Mouse (Mus musculus) embryonic facial prominence, embryonic 10.5 days (tissue): ENCODE data around the gene AW822073. TPM values are rescaled to one million over a fixed set of nuclear protein-coding genes. Genes with fewer than 3 reads are reported as not detected.

Experiments
- DNase-seq: peaks from one replicate; pipeline ENCODE4 v3.0.0-alpha.2; 2017; ENCODE audit warnings: low spot score
- H3K27ac ChIP-seq: fragments of 300-500 bp; sonication (generic); replicated peaks from 2 replicates; pipeline ENCODE4 v1.5.1; 2016; ENCODE audit warnings: mild to moderate bottlenecking
- H3K27me3 ChIP-seq: fragments of 300-500 bp; sonication (generic); replicated peaks from 2 replicates; pipeline ENCODE4 v1.6.1; 2016; ENCODE audit warnings: low read depth, mild to moderate bottlenecking; ENCODE audit not compliant: poor library complexity, severe bottlenecking
- H3K36me3 ChIP-seq: fragments of 300-500 bp; sonication (generic); replicated peaks from 2 replicates; pipeline ENCODE4 v1.6.1; 2016; ENCODE audit warnings: mild to moderate bottlenecking, moderate library complexity
- H3K4me1 ChIP-seq: fragments of 300-500 bp; sonication (generic); 2 replicates; pipeline ENCODE4 v1.6.1; 2016
- H3K4me3 ChIP-seq: fragments of 300-500 bp; sonication (generic); 2 replicates; pipeline ENCODE4 v1.5.1; 2016; ENCODE audit warnings: mild to moderate bottlenecking, moderate library complexity
- H3K9me3 ChIP-seq: fragments of 300-500 bp; sonication (generic); 2 replicates; pipeline ENCODE4 v1.6.1; 2016; ENCODE audit warnings: mild to moderate bottlenecking
- WGBS: fragments of 180-500 bp; shearing (Covaris S2); methylation state at CpG from one replicate; pipeline ENCODE4 v1.1.7; 2016; 5-methylcytosine and 5-hydroxymethylcytosine counted together
- polyA plus RNA-seq: library from polyadenylated mRNA; unstranded; fragments of >200 nt; fragmentation: Nextera tagmentation; extraction: Ambion mirVana; gene quantifications from 2 replicates; pipeline ENCODE4 v1.2.1, GENCODE M21; 2016

Gene AW822073
- polyA plus RNA-seq, 1 experiment from 2014 or later = not detected

- H3K4me1 ChIP-seq = no peaks in the 10 kb centered on the region
- no peak overlapping the region for H3K4me3 ChIP-seq
- H3K9me3 ChIP-seq = peaks cover 24% of the 10 kb centered on the region
- no peaks in the 10 kb centered on the region for H3K27me3 ChIP-seq
- DNase-seq = no peak
- 79% methylated on average over 7 of the region's 7 CpGs for WGBS
- no peak overlapping the region for H3K27ac ChIP-seq
- H3K36me3 ChIP-seq = no peaks in the 10 kb centered on the region
These were observed 12.5 kb downstream of the AW822073 start for GRCm38 (mm10) chr10:58212230-58212629.

- H3K4me3 ChIP-seq = no peak overlapping the region
- H3K4me1 ChIP-seq = no peaks in the 10 kb centered on the region
- WGBS = 89% methylated on average over 2 of the region's 2 CpGs
- no peak overlapping the region for H3K27ac ChIP-seq
- peaks cover 31% of the 10 kb centered on the region for H3K9me3 ChIP-seq
- no peaks in the 10 kb centered on the region for H3K27me3 ChIP-seq
- no peaks in the 10 kb centered on the region for H3K36me3 ChIP-seq
- no peak for DNase-seq
These were observed 13.5 kb downstream of the AW822073 start for GRCm38 (mm10) chr10:58211213-58211612.

- WGBS = 67% methylated on average over 1 of the region's 1 CpGs
- no peaks in the 10 kb centered on the region for H3K36me3 ChIP-seq
- H3K9me3 ChIP-seq = peaks cover 36% of the 10 kb centered on the region
- H3K4me3 ChIP-seq = no peak overlapping the region
- no peak for DNase-seq
- H3K4me1 ChIP-seq = no peaks in the 10 kb centered on the region
- no peaks in the 10 kb centered on the region for H3K27me3 ChIP-seq
- no peak overlapping the region for H3K27ac ChIP-seq
These were observed 14.2 kb downstream of the AW822073 start for GRCm38 (mm10) chr10:58210514-58210913.

- no peaks in the 10 kb centered on the region for H3K4me1 ChIP-seq
- WGBS = 75% methylated on average over 2 of the region's 2 CpGs
- peaks cover 36% of the 10 kb centered on the region for H3K9me3 ChIP-seq
- H3K27me3 ChIP-seq = no peaks in the 10 kb centered on the region
- no peak overlapping the region for H3K4me3 ChIP-seq
- no peaks in the 10 kb centered on the region for H3K36me3 ChIP-seq
- DNase-seq = no peak
- H3K27ac ChIP-seq = no peak overlapping the region
These were observed 14.8 kb downstream of the AW822073 start for GRCm38 (mm10) chr10:58209710-58210467.

GRCm38 (mm10) chr10:58206639-58207404 is 17.9 kb downstream of the AW822073 start:
- DNase-seq = no peak
- H3K4me1 ChIP-seq = no peaks in the 10 kb centered on the region
- H3K27me3 ChIP-seq = no peaks in the 10 kb centered on the region
- peaks cover 26% of the 10 kb centered on the region for H3K9me3 ChIP-seq
- H3K27ac ChIP-seq = no peak overlapping the region
- H3K36me3 ChIP-seq = no peaks in the 10 kb centered on the region
- WGBS = 88% methylated on average over 4 of the region's 4 CpGs
- no peak overlapping the region for H3K4me3 ChIP-seq

GRCm38 (mm10) chr10:58205986-58206385 is 18.7 kb downstream of the AW822073 start:
- H3K4me1 ChIP-seq = no peaks in the 10 kb centered on the region
- H3K36me3 ChIP-seq = no peaks in the 10 kb centered on the region
- 45% methylated on average over 1 of the region's 1 CpGs for WGBS
- no peak for DNase-seq
- H3K4me3 ChIP-seq = no peak overlapping the region
- H3K27ac ChIP-seq = no peak overlapping the region
- H3K9me3 ChIP-seq = peaks cover 24% of the 10 kb centered on the region; the same call in 1 of the 2 replicates
- no peaks in the 10 kb centered on the region for H3K27me3 ChIP-seq

Other genes with a start within 250 kb of the AW822073 start
- gene Duxf3, start 7.7 kb upstream of the AW822073 start, polyA plus RNA-seq = not detected in 2 replicates
- gene Gm4981, start 11.8 kb upstream of the AW822073 start, polyA plus RNA-seq = not detected in 2 replicates
- gene Gcc2, start 30.6 kb upstream of the AW822073 start, polyA plus RNA-seq = 42.3 and 58.9 TPM in 2 replicates
- 107 and 108 TPM in 2 replicates for gene Lims1, start 98.5 kb upstream of the AW822073 start, polyA plus RNA-seq
- gene Ranbp2, start 222.0 kb upstream of the AW822073 start, polyA plus RNA-seq = 27.0 and 28.2 TPM in 2 replicates